In the genomic region with DNA sequence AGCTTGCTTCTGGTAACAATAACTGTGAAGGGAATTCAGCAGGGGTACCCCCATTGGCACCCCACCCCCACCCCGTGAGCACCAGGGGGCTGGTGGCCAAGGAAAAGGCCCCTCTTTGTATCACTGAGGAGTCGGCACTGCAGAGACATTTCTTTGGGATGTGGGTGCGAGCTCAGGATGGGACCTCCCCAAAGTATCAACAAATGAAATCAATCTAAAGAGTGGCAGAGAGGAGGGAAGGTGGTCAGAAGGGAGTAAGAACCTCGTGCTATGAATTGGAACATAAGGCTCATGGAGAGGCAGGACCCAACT, we compare ENCODE assay signal across 1 mouse cellular context.
A peak's percentile ranks its signal among the peaks of the same experiment; 100 is the strongest.
TF ChIP-seq lines count a peak whose summit lies in the region.

No protein-coding gene starts in this region.

TF ChIP-seq in MEL, 35 proteins besides CTCF, POLR2A, EP300 and RAD21:
- TF ChIP-seq POLR2AphosphoS5 (IDR thresholded peaks at IDR 0.05; ENCODE audit: borderline replicate concordance, low read depth, low read length): 0 out of 2 replicates have a peak, but pooled peaks have one; percentile 18
- TF ChIP-seq SMC3 (IDR thresholded peaks at IDR 0.05; ENCODE audit: low read depth, low read length): no peak
